Mouse (Mus musculus) MN1 (cell line): ENCODE data around the gene Hip1.

Source experiments
- DNase-seq: peaks from one replicate; pipeline ENCODE4 v3.0.0-alpha.2; 2016; ENCODE audit warnings: low spot score

Hip1 gene

GRCm38 (mm10) chr5:135435039-135435438 is 109.9 kb downstream of the Hip1 start:
- no peak for DNase-seq

DNA sequence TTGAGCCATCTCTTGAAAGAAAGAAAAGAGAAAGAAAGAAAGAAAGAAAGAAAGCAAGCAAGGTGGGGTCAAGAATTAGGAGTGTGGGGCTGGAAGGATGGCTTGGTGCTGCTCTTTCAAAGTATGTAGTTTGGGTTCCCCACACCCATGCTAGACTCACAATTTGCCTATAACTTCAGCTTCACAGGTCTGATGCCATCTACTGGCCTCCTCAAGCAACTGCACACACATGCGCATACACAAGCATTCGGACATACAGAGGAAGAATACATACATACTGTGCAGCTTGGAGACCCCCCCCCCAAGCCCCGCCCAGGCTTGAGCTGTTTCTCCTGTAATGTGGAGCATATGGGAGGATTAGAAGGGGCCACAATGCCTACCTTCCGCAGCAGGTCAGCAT is 111.1 kb downstream of the Hip1 start:
- no peak for DNase-seq

DNA sequence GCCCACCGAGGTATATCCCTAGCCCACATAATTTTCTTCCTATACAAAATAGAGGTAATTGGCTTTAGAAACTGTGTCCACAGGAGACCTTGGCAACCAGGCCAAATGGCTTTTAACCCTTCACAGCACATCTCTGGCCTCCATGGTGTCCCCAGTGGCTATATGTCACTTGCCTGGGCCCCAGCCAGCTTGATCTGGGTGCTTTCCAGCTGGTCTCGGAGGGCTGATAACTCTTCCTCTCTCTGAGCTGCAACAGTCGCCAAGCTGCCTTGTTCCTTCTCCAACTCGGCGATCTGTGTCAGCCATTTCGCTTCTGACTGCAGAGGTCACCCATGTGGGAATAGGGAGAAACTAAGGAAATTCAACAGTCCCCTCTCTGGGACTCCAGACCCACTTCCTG is 113.8 kb downstream of the Hip1 start:
- DNase-seq: no peak

DNA sequence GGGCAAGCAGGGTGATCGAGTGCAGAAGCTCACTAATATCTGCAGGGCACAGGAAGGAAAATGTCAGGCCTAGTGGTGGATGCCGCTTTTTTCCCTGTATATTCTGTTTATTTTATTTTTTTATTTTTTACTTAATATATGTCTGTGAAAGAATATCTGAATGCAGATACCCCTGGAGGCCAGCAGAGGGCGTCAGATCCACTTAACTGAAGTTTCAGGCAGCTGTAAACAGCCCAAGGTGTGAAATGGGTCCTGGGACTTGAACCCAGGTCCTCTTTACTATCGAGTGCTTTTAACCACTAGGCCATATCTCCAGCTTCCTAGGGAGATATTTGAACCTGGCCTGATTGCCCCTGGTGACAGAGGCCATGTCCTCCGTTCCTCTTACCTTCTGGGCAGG is 116.1 kb downstream of the Hip1 start:
- peak; percentile 22 for DNase-seq

DNA sequence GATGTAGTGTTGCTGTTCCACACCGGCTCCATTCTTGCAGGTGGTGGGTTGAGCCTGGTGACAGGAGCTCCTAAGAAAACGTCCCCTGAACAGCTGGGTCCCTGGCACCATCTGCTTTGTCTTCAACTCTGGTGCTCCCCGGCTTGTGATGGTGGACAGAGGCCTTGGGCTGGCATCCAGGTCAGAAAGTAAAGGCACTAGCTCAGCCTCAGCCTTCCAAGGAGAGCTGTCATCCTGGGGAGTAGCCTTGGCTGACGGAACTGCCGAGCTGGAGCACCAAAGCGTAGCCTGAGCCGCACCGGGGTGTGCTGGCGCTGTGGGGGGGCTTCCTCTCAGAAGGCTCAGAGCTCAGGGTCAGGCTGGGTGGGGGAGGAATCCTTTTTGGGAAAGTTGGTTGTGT is 134.7 kb downstream of the Hip1 start:
- no peak for DNase-seq

- no peak for DNase-seq
Measured at GRCm38 (mm10) chr5:135408114-135408513, 136.8 kb downstream of the Hip1 start.

DNA sequence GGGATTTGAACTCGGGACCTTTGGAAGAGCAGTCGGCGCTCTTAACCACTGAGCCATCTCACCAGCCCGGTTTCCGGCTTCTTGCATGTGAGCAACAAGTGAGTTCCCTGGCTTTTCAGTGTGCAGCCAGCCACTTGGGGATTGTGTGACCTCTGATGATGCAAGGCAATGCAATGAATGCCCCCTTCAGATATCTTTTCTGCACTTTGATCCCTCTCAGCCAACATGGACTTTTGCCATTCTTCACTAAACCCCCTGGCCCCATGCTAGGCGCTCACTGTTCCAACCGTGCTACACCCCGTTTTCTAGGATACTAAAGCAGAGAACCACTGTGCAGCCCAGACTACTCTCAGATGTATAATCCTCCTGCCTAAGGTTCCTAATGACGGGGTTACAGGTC is 139.5 kb downstream of the Hip1 start:
- no peak for DNase-seq

DNA sequence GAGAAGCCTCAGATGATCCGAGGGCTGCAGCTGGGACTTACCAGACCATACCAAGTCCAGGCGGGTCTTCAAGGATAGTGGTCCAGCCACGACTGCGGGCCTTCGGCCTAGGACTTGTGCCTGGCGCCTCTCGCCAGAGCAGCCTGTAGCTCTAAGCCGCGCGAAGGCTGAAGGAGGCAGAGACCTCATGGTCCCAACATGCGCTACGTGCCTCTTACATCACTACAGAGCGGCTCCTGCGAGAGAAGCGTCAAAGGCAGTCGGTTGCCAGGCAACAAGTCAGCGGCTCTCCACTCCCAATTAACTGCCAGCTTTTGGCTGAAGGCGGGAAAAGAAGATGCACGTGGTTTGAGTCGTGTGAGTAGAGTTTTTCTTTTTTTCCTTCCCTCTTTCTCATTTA is 140.3 kb downstream of the Hip1 start:
- DNase-seq: no peak

DNA sequence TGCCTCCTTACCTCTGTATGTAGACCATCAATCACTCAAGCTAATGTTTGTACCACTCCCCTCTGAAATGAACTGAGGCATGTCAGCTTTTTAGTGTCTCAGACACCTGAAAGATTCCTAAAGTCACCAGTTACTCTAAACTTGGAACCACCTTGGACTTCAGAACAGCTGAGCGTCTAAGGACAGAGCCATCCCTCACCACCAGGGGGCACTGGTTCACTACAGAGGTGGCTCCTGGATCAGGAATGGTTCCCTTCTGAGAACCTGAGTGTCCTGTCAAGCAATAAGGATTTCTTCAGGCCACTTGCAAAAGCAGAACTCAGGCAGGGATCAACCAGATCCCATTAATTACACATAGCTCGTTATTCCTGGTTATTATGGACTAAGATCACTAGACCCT is 144.7 kb downstream of the Hip1 start:
- peak; percentile 89 for DNase-seq

GRCm38 (mm10) chr5:135399382-135399781 is 145.5 kb downstream of the Hip1 start:
- DNase-seq: no peak

DNA sequence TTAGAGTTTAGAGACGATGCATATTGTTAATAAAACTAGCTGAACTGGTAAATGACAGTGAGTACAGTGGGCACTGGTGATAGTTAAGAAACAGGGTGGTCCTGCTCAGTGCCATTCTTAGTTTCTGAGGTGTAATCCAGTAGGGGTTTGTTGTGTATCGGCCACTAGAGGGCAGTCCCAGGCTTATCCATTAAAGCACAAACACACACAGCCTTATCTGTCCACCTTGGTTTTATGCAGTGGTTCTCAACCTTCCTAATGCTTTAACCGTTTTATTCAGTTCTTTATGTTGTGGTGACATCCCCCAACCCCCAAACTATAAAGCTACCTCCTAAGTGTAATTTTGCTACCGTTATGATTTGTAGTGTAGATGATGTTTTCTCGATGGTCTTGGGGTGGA is 149.1 kb downstream of the Hip1 start:
- DNase-seq: peak; percentile 51

DNA sequence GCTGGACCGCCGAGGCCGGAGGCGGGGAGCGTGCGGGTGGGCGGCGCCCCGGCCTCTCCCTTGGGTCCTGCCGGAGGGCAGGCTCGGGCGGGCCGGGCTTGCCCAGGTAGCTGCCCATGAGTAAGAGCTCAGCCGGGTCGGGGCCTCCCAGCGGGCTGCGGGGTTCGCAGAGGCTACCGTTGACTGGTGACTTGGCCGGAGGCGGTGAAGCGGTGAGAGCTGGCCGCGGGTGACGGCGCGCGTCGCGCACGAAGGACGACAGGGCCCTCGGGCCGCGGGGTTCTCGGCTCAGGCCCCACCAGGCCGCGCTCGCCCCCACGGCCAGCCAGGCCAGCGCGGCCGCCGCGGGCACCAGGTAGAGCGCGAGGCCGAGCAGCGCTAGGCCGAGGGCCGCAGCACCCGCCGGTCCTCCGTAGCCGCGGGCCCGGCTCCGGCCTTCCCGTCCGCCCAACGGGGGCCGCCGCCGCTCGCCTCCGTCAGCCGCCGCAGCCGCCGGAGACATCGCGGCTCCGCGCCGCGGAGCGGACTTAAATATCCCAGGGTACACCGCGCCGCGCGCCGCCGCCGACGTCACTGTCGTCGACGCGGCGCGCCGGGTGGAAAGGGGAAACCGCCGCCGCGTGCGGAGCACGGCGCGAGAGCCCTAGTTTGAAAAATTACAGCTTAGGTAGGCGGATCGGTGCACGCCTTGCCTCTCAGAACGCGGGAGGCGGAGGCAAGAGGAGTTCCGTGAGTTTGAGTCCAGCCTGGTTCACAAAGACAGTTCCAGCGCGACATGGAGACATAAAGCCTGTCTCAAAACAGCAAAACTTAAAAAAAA is 150.7 kb downstream of the Hip1 start, which contains the start of gene Pom121:
TSS of gene Pom121 (minus strand) at position 543 of the 820 bp plus-strand sequence.
- DNase-seq: peak; percentile 97

DNA sequence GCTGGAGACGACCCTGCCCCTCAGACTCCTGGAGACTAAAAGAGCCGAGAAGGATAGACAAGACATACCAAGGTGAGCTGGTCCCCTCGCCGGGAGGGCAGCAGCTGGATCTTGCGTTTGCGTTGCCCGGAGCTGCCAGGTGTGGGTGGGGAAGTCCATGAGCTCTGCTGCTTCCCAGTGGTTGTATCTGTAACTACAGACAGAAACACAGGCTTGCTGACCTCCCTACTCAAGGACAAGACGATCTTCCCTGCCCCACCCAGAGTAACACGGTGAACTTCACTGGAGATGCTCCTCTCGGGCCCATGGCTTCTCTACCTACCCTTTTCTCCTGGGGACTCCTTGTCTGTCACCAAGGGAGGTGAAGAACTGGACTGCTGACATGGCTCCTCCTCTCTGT is 161.1 kb downstream of the Hip1 start:
- DNase-seq: peak; percentile 45

DNA sequence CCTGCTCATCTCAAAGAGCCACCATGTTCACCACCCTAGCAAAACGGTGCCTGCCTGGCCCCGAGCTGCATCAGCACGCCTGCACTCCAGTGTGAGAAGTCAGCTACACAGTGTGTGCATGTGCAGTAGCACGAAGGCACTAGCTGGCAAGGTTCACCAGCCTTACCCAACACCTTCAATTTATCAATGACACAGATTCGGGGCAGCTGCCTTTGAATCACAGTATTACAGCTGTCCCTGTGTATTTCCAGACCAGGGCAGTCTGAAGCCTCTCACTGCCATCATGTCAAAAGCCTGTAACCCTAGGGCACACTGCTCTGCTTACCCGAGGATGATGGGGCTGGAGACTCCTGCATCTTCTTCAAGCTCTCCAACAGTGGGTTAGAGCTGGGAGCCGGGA is 162.2 kb downstream of the Hip1 start:
- no peak for DNase-seq

GRCm38 (mm10) chr5:135381356-135381925 is 163.5 kb downstream of the Hip1 start:
- DNase-seq: no peak

- no peak for DNase-seq
Measured at GRCm38 (mm10) chr5:135380681-135381080, 164.2 kb downstream of the Hip1 start.

- no peak for DNase-seq
Measured at GRCm38 (mm10) chr5:135376341-135376740, 168.6 kb downstream of the Hip1 start.

GRCm38 (mm10) chr5:135375167-135375566 is 169.8 kb downstream of the Hip1 start:
- peak; percentile 87 for DNase-seq

GRCm38 (mm10) chr5:135373601-135374000 is 171.3 kb downstream of the Hip1 start:
- no peak for DNase-seq

DNA sequence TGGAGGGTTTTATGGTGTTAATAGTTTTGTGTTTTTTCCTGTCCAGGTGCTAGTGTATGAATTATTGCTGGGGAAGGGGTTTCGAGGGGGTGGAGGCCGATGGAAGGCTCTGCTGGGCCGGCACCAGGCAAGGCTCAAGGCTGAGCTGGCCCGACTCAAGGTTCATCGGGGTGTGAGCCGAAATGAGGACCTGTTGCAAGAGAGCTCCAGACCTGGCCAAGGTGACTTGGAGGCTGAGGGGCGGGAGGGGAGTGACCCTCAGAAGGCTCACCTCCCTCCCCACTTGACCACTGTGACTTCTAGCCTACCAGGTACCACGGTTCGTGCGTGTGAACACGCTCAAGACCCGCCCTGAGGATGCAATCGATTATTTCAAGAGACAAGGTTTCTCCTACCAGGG is 173.7 kb downstream of the Hip1 start:
- no peak for DNase-seq

DNA sequence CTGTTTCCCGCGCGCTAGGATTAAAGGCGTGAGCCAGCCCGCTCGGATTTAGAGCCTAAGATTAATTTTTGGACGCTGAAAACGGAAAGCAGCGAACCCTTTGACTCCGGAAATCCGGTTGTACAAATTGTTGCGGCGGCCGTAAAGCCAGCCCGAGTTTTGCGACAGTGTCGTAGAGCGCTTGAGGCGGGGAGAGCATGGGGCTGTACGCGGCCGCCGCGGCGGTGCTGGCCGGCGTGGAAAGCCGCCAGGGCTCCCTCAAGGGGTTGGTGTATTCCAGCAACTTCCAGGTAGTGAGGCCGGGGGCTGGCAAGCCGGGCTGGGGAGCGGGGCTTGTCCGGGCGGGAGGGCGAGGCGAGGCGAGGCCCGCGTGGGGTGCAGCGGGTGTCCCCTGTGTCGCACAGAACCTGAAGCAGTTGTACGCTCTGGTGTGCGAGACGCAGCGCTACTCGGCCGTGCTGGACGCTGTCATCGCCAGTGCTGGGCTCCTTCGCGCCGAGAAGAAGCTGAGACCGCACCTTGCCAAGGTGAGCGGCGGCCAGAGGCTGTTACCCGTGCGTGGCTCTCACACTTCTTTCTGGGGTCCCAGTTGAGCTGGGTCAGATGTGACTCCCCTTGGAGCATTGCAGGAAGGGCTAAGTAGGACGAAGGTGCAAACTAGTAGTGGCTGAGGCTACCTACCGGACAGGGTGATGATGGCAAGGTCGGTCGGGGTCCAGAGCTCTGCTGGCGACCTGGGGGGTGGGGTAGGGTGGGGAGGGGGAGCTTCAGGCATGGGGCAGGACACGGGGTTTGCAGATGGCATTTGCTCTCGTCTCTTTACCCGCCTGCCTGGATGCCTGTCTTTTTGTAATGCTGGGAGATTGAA is 174.9 kb downstream of the Hip1 start, which contains the start of gene Nsun5:
TSS of gene Nsun5 (plus strand) at position 167 of the 868 bp plus-strand sequence.
- DNase-seq: peak; percentile 100

GRCm38 (mm10) chr5:135369196-135369595 is 175.7 kb downstream of the Hip1 start:
- peak; percentile 44 for DNase-seq

DNA sequence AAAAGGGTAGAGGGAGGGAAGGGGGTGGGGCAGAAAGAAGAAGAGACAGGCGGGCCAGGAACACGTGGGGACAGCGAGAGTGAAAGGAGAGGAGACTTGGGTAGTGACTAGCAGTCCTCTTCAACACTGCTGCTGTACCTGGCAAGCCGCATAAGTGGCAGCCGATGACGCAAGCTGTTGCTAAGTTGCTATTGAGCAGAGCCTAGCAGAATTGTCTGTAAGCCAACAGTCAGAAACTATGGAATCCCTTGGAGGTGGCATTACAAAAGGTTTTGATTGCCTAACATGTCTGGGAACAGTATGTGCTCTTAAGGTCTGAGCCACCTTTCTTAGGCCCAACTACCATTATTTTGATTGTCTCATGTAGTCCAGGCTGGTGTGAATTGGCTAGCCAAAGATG is 176.6 kb downstream of the Hip1 start:
- no peak for DNase-seq
